Mouse (Mus musculus): ENCODE results near the gene Fars2. TPM values are rescaled to one million over a fixed set of nuclear protein-coding genes. Genes with fewer than 3 reads are reported as not detected.

The Fars2 gene
- polyA plus RNA-seq, 1 experiment from 2014 or later, result 30.5 TPM

DNA sequence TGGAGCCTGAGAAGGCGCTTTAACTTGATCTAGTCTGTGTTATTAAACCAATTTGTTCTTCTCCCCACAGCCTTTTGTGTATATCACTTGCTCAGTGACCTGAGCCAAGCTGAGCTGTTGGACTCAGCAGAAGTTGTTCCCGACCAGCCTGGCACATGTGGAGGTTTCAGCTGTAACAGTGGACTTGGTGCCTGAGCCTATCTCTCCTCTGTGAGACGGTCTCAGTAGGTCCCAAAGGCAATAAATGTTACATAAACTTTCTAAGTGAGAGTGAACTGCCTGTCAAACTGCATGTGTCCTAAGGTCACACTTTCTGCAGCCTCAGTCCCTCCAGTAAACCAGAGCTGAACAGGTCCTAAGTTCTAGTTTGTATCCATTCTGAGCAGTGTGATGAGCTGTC, 185.6 kb downstream of the Fars2 start:
- Histone ChIP-seq H3K4me1 (ENCODE audit: control insufficient read depth, insufficient read depth, low read length) (peaks cover 9% of the 10 kb centered on the region; the same call in 1 of the 2 replicates), H3K27ac (ENCODE audit: low read depth, low read length) (no peak overlapping the region), H3K27me3 (ENCODE audit: control insufficient read depth, insufficient read depth, low read length) (peaks cover 2% of the 10 kb centered on the region; the same call in 1 of the 2 replicates), H3K4me2 (no peak overlapping the region), H3K4me3 (ENCODE audit: low read depth, low read length) (no peak overlapping the region), H3K9ac (ENCODE audit: low read length) (no peak overlapping the region), H3K36me3 (ENCODE audit: control insufficient read depth, insufficient read depth, low read length) (no peaks in the 10 kb centered on the region), H3K9me3 (ENCODE audit: control insufficient read depth, low read length) (no peaks in the 10 kb centered on the region)
- no peak for DNase-seq (ENCODE audit: low spot score, missing footprints)
- no peak for ATAC-seq (ENCODE audit: low FRiP score)
- 79% methylated on average over 3 of the region's 3 CpGs for WGBS

DNA sequence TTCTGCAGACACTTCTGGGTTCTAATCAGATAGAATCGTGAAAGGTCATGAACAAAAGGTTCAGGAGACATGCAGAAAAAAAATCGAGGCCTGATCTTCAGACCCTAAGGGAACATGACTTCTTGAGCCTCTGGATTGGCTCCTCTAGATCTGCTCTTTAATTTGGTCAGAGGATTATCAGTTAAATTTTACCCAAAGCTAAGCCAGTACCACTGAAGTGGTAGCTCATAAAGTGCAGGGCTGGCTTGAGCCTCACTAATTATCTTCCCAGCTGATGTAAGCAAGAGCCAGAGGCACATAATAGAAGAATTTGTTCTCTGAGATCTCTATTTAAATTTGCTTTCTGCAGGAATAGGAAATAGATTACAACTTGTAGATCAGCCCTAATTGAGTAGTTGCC, 188.1 kb downstream of the Fars2 start:
- Histone ChIP-seq H3K9ac (ENCODE audit: low read length) (no peak overlapping the region), H3K4me1 (ENCODE audit: control insufficient read depth, insufficient read depth, low read length) (no peaks in the 10 kb centered on the region), H3K4me3 (ENCODE audit: low read depth, low read length) (no peak overlapping the region), H3K9me3 (ENCODE audit: control insufficient read depth, low read length) (no peaks in the 10 kb centered on the region), H3K27me3 (ENCODE audit: control insufficient read depth, insufficient read depth, low read length) (no peaks in the 10 kb centered on the region), H3K27ac (ENCODE audit: low read depth, low read length) (no peak overlapping the region), H3K36me3 (ENCODE audit: control insufficient read depth, insufficient read depth, low read length) (no peaks in the 10 kb centered on the region), H3K4me2 (no peak overlapping the region)
- DNase-seq (ENCODE audit: low spot score, missing footprints) (no peak), ATAC-seq (ENCODE audit: low FRiP score) (no peak)
- WGBS, result 67% methylated on average over 2 of the region's 2 CpGs

DNA sequence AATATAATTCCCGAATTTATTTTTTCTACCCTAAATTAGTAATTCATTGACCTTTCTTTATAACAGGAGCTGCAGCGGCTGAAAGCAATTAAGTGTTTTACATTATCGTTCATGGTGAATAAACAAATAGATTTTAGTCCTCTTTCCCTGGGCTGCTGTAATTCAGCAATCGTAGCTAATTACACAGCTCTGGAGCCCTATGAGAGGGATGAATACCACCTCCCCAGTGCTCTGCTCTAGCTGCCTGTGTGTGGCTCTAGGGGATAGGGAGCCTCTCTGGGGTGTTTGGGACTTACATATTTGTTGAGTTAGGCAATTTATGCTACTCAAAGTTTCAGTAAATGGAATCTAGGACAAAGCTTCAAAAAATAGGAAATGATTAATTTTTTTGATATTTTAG, 190.2 kb downstream of the Fars2 start:
- ATAC-seq (ENCODE audit: low FRiP score) (no peak), DNase-seq (ENCODE audit: low spot score, missing footprints) (no peak)
- Histone ChIP-seq H3K4me2 (no peak overlapping the region), H3K9me3 (ENCODE audit: control insufficient read depth, low read length) (no peaks in the 10 kb centered on the region), H3K27ac (ENCODE audit: low read depth, low read length) (no peak overlapping the region), H3K4me3 (ENCODE audit: low read depth, low read length) (no peak overlapping the region), H3K36me3 (ENCODE audit: control insufficient read depth, insufficient read depth, low read length) (no peaks in the 10 kb centered on the region), H3K27me3 (ENCODE audit: control insufficient read depth, insufficient read depth, low read length) (no peaks in the 10 kb centered on the region), H3K4me1 (ENCODE audit: control insufficient read depth, insufficient read depth, low read length) (no peaks in the 10 kb centered on the region), H3K9ac (ENCODE audit: low read length) (no peak overlapping the region)
- WGBS, result 84% methylated on average over 4 of the region's 4 CpGs

DNA sequence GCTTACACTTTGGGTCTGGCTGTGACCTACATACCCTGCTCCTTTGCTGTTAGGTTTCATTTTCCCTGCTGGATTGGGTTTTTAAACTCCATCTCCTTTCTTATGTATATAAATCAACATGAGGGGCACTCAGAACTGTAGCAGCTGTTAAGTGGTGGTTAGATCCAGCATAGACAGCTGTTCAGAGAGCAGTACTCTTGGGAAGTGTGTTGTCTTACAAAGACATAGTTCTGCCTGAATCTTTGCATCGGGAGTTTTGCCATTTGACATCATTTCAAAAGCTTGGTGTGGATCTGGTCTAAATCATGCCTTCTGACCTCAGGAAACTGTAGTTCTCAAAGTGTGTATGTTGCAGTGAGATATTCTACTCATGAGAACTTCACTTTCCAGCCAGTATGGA, 191.9 kb downstream of the Fars2 start:
- no peak overlapping the region for H3K9ac ChIP-seq (ENCODE audit: low read length)
- WGBS, result 88% methylated on average over 1 of the region's 1 CpGs
- no peaks in the 10 kb centered on the region for H3K36me3 ChIP-seq (ENCODE audit: control insufficient read depth, insufficient read depth, low read length)
- H3K9me3 ChIP-seq (ENCODE audit: control insufficient read depth, low read length), result no peaks in the 10 kb centered on the region
- H3K4me3 ChIP-seq (ENCODE audit: low read depth, low read length), result no peak overlapping the region
- no peaks in the 10 kb centered on the region for H3K27me3 ChIP-seq (ENCODE audit: control insufficient read depth, insufficient read depth, low read length)
- DNase-seq (ENCODE audit: low spot score, missing footprints) (no peak), ATAC-seq (ENCODE audit: low FRiP score) (no peak)
- no peaks in the 10 kb centered on the region for H3K4me1 ChIP-seq (ENCODE audit: control insufficient read depth, insufficient read depth, low read length)
- H3K27ac ChIP-seq (ENCODE audit: low read depth, low read length), result no peak overlapping the region
- no peak overlapping the region for H3K4me2 ChIP-seq

DNA sequence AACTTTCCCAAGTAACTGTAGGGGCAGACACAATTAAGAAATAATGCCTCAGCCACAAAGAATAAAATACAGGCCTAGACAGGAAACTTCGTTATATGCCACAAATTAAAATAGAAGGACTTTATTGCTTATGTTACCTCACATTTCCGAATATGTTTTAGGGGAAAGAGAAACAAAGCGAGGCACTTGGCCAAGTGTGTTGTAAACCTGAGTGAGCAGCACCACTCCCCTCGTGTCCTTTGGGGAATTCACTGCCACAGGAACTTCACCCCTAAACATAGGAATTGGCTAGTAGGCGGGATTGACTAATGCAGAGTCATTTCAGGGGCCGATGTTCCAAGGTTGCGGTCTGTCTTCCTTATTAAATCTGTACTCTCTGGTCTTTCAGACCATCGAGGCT, 197.0 kb downstream of the Fars2 start:
- DNase-seq (ENCODE audit: low spot score, missing footprints) (no peak), ATAC-seq (ENCODE audit: low FRiP score) (no peak)
- H3K36me3 ChIP-seq (ENCODE audit: control insufficient read depth, insufficient read depth, low read length), result no peaks in the 10 kb centered on the region
- 85% methylated on average over 8 of the region's 8 CpGs for WGBS
- no peaks in the 10 kb centered on the region for H3K4me1 ChIP-seq (ENCODE audit: control insufficient read depth, insufficient read depth, low read length)
- no peaks in the 10 kb centered on the region for H3K27me3 ChIP-seq (ENCODE audit: control insufficient read depth, insufficient read depth, low read length)
- H3K4me2 ChIP-seq, result no peak overlapping the region
- H3K9ac ChIP-seq (ENCODE audit: low read length), result no peak overlapping the region
- no peaks in the 10 kb centered on the region for H3K9me3 ChIP-seq (ENCODE audit: control insufficient read depth, low read length)
- H3K4me3 ChIP-seq (ENCODE audit: low read depth, low read length), result no peak overlapping the region
- H3K27ac ChIP-seq (ENCODE audit: low read depth, low read length), result no peak overlapping the region

DNA sequence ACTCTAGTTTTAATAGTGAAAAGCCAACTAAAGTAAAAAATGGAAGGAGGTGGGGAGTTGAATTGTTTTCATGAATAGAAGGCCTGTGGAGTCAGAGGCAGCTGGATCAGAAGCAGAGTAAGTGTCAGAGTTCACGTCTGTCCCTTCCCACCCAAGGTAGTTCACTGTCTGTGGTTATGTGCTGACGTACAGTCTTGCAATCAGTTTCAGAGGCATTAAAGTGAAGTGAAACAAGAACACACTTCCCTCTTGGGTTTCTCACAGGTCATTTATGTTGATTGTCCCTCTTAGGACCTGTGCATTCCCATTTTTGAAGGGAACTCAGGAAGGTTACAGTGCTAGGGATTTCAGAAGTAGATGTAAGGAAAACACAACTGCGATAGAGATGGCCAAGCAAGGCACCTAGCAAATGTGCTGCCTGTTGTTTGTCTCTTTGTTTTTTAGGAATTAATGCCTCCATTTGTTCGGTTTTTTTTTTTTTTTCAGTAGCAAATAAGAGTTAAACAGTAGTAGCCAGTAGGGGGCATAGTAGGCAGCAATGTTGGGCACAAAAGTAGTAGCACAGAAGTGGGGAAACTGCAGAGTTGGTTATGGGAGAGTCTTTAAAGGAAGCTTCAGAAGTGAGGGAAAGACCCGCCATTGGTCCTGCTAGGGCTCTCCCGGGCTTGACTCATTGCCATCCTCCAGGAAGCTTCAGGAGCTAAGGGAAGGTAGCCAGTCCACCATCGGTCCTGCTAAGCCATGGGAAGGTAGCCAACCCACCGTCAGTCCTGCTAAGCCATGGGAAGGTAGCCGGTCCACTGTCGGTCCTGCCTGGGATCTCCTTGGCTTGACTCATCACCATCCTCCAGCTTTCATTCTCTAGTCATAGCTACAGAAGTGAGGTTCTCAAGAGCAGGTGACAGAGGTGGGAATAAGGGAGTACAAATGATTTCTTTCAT, 197.9 kb downstream of the Fars2 start:
- ATAC-seq (ENCODE audit: low FRiP score) (no peak), DNase-seq (ENCODE audit: low spot score, missing footprints) (no peak)
- Histone ChIP-seq H3K27me3 (ENCODE audit: control insufficient read depth, insufficient read depth, low read length) (no peaks in the 10 kb centered on the region), H3K4me2 (no peak overlapping the region), H3K4me3 (ENCODE audit: low read depth, low read length) (no peak overlapping the region), H3K9me3 (ENCODE audit: control insufficient read depth, low read length) (no peaks in the 10 kb centered on the region), H3K36me3 (ENCODE audit: control insufficient read depth, insufficient read depth, low read length) (no peaks in the 10 kb centered on the region), H3K9ac (ENCODE audit: low read length) (no peak overlapping the region), H3K4me1 (ENCODE audit: control insufficient read depth, insufficient read depth, low read length) (no peaks in the 10 kb centered on the region), H3K27ac (ENCODE audit: low read depth, low read length) (no peak overlapping the region)
- WGBS, result 89% methylated on average over 10 of the region's 10 CpGs

DNA sequence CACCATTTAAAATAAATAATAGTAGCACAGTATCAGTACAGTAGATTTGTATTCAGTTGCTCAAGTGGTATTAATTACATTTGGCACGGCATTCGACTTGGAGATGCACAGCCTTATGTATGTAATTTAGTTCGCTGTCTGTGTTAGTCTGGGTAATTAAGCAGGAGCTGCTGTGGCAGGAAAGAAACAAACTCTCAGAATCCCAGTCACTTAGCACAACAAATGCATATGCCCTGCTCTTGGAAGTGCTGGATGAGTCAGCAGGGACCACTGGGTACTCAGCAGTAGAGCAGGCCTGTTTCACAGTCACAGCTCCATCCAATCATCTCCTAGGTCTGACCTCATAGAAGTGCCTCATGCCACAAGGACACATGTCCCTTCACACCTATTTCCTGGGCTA, 200.6 kb downstream of the Fars2 start:
- H3K36me3 ChIP-seq (ENCODE audit: control insufficient read depth, insufficient read depth, low read length), result no peaks in the 10 kb centered on the region
- H3K27ac ChIP-seq (ENCODE audit: low read depth, low read length), result no peak overlapping the region
- DNase-seq (ENCODE audit: low spot score, missing footprints) (no peak), ATAC-seq (ENCODE audit: low FRiP score) (no peak)
- no peaks in the 10 kb centered on the region for H3K27me3 ChIP-seq (ENCODE audit: control insufficient read depth, insufficient read depth, low read length)
- H3K9ac ChIP-seq (ENCODE audit: low read length), result no peak overlapping the region
- no peak overlapping the region for H3K4me2 ChIP-seq
- WGBS, result 87% methylated on average over 3 of the region's 3 CpGs
- H3K4me1 ChIP-seq (ENCODE audit: control insufficient read depth, insufficient read depth, low read length), result no peaks in the 10 kb centered on the region
- H3K4me3 ChIP-seq (ENCODE audit: low read depth, low read length), result no peak overlapping the region
- no peaks in the 10 kb centered on the region for H3K9me3 ChIP-seq (ENCODE audit: control insufficient read depth, low read length)

DNA sequence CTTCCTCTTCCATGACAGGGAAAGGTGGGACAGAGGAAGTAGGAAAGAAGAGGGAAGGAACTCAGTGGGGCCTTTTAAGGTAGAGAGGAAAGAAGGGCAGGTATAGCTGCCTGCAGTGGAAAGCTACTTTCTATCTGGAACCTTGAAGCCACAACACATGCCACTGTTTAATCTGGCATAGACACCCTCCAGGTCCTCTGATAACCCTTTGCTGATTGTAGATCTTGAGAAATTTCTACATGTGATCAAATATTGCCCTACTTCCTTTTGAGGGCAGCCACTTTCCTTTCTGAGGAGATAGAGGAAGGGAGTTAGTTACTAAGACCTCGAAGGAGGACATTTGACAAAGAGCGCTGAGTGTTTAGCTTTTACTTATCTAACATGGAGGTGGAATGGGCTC, 207.4 kb downstream of the Fars2 start:
- Histone ChIP-seq H3K36me3 (ENCODE audit: control insufficient read depth, insufficient read depth, low read length) (no peaks in the 10 kb centered on the region), H3K9me3 (ENCODE audit: control insufficient read depth, low read length) (no peaks in the 10 kb centered on the region), H3K4me1 (ENCODE audit: control insufficient read depth, insufficient read depth, low read length) (no peaks in the 10 kb centered on the region), H3K27me3 (ENCODE audit: control insufficient read depth, insufficient read depth, low read length) (no peaks in the 10 kb centered on the region), H3K4me2 (no peak overlapping the region), H3K27ac (ENCODE audit: low read depth, low read length) (no peak overlapping the region), H3K4me3 (ENCODE audit: low read depth, low read length) (no peak overlapping the region), H3K9ac (ENCODE audit: low read length) (no peak overlapping the region)
- no peak for ATAC-seq (ENCODE audit: low FRiP score)
- no peak for DNase-seq (ENCODE audit: low spot score, missing footprints)
- WGBS, result 95% methylated on average over 2 of the region's 2 CpGs

DNA sequence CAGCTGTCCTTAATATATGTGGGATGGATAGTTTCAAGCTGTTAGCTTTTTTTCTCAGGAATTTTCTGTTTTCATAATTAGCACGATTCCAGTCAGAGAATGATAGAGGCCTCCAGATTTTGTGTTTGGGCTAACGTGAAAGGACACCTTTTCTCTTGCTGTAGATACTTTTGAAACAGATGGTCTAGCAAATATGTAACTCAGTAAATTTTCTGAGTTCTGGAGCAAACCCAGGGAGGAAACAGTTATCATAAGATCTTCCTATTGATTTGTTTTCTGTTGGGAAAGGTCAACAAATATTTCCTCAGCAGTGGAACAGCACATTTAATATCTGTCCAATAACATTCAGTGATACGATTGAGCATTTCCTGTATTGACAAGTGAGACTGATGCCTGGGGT, 209.3 kb downstream of the Fars2 start:
- H3K4me1 ChIP-seq (ENCODE audit: control insufficient read depth, insufficient read depth, low read length), result no peaks in the 10 kb centered on the region
- H3K4me2 ChIP-seq, result no peak overlapping the region
- H3K9ac ChIP-seq (ENCODE audit: low read length), result no peak overlapping the region
- ATAC-seq (ENCODE audit: low FRiP score), result no peak
- 82% methylated on average over 3 of the region's 3 CpGs for WGBS
- H3K36me3 ChIP-seq (ENCODE audit: control insufficient read depth, insufficient read depth, low read length), result no peaks in the 10 kb centered on the region
- H3K9me3 ChIP-seq (ENCODE audit: control insufficient read depth, low read length), result no peaks in the 10 kb centered on the region
- H3K27ac ChIP-seq (ENCODE audit: low read depth, low read length), result no peak overlapping the region
- no peaks in the 10 kb centered on the region for H3K27me3 ChIP-seq (ENCODE audit: control insufficient read depth, insufficient read depth, low read length)
- DNase-seq (ENCODE audit: low spot score, missing footprints), result no peak
- no peak overlapping the region for H3K4me3 ChIP-seq (ENCODE audit: low read depth, low read length)

Measured in midbrain, embryonic 11.5 days (tissue).